Mouse (Mus musculus): ENCODE measurements at regions not wholly inside any gene's neighbourhood (a gene's known extent, or its start where the extent isn't known, plus 50 kb on each side); places are given as distances from the start of the nearest gene placed in this dataset.
A peak's percentile ranks its signal among the peaks of the same experiment; 100 is the strongest.

GRCm38 (mm10) chr4:54282934-54283333 is 457.1 kb downstream of the Tmem38b start:
- peak; percentile 7 for DNase-seq (ENCODE audit: low spot score)

DNA sequence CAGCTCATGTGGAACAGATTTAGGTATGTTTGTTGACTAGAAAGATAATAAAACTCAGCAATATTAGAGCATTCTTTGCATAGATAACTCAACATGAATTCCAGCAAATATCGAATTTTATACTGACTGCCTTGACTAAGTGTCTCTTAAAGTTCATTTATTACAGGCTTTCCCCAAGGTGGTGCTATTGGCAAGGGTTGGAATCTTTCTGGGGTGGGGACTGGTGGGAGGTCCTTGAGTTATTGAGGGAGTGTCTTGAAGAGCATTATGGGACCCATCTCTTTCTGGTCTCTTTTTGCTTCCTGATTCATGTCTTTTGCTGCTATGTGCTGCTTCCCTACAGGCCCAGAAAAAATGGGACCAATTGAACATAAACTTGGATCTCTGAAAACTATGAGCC is 488.0 kb downstream of the Tmem38b start:
- no peak for DNase-seq (ENCODE audit: low spot score)

GRCm38 (mm10) chr4:54324851-54325250 is 499.0 kb downstream of the Tmem38b start:
- DNase-seq (ENCODE audit: low spot score): no peak

GRCm38 (mm10) chr4:54328273-54328672 is 502.4 kb downstream of the Tmem38b start:
- peak; percentile 51 for DNase-seq (ENCODE audit: low spot score)

DNA sequence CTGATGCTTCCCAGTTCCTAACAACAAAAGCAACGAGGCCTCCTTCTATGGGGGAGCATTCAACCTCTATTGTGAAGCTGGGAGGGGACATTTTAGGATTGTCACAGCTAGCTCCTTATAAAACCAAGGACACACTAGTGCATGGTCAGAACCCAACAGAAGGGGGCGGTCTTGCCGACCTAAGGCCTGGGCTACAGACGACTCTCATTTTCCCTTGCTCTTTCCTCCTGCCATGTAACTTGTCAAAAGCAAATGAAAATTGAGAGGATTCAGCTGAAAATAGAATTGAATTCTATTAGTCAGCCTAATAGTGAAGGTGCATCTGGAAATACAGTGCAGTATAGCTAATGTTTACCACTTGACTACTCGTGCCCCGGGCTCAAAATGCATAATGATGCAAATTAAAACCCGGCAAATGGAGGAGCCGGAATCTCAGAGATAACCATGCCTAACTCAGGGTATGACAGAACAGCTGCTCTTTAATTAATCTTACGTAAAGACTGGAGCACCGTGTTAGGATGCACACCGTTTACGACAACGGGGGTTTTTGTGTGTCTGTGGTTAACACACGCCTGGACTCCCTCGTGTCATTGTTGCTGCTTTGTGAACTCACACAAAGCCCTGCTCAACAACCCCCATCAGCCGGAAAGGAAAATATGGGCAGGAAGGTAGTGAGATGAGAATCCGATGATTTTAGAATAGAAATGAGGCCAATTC is 503.0 kb downstream of the Tmem38b start:
- peak; percentile 37 for DNase-seq (ENCODE audit: low spot score)

DNA sequence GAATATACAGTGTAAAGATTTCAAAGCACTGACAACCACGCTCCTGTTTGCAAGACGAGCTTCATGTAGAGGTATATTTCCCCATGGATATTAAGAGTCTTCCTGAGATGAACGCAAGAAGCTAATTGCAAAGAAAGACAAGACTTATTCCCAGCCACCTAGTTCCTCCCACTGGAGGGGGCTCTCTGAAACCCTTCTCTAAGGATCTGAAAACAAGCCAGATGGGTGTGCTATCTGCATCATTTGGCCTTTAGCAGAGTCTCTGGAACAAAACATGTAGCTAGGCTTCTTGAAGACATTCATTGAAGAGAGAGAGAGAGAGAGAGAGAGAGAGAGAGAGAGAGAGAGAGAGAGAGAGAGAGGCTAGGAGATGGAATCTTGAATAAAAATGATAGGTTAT is 504.8 kb downstream of the Tmem38b start:
- DNase-seq (ENCODE audit: low spot score): no peak

GRCm38 (mm10) chr4:54331588-54332211 is 505.9 kb downstream of the Tmem38b start:
- DNase-seq (ENCODE audit: low spot score): no peak

- DNase-seq (ENCODE audit: low spot score): no peak
Measured at GRCm38 (mm10) chr4:54332261-54332660, 506.4 kb downstream of the Tmem38b start.

DNA sequence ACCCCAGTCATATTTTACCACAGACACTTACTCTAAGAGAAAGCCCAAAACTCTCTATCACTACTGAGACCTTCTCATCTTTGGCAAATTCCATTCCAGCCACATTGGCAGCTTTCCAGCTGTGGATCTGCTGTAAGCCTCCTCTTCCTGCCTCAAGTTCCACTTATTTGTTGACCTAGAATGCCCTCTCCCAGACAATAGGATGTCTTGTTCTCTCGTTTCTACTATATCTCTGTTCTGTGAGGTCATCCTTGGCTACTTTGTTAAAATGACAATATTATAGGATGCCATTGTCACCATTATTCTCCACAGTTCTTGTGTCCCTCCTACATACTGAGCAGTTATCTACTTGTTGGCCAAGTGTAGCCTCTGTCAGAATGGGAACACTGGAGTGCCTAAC is 512.7 kb downstream of the Tmem38b start:
- peak; percentile 47 for DNase-seq (ENCODE audit: low spot score)

DNA sequence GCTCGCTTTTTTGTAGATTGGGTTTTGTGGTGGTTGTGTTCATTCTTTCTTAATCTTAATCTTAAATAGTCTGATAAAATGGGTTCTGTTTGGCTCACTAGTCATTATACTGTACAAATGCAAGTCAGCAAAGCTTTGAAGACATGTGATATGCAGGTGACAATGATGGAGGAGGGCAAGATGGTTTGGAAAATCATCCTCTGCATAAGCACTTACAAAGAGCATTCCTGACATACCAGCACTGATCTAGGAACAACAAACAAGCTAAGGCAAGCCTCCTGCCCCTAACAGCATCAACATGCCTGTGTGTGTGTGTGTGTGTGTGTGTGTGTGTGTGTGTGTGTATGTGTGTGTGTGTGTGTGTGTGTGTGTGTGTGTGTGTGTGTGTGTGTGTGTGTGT is 514.3 kb downstream of the Tmem38b start:
- no peak for DNase-seq (ENCODE audit: low spot score)

GRCm38 (mm10) chr4:54353657-54354390 is 528.0 kb downstream of the Tmem38b start:
- DNase-seq (ENCODE audit: low spot score): no peak

DNA sequence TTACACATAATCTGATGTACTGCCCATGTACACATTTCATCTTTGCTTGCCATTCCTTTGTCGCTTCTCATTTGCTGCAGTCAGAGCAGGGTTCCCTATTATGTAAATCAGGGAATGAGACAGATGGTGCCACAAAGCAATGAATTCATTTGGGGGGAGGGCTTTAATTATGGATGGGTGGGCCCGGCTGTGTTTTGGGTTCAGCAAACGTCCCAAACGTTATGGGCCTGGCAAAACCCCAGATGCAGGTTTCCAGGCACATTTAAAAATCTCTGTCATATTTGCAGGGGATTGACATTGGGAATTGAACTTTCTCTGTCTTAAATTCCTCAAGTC is 528.5 kb downstream of the Tmem38b start:
- DNase-seq (ENCODE audit: low spot score): no peak

DNA sequence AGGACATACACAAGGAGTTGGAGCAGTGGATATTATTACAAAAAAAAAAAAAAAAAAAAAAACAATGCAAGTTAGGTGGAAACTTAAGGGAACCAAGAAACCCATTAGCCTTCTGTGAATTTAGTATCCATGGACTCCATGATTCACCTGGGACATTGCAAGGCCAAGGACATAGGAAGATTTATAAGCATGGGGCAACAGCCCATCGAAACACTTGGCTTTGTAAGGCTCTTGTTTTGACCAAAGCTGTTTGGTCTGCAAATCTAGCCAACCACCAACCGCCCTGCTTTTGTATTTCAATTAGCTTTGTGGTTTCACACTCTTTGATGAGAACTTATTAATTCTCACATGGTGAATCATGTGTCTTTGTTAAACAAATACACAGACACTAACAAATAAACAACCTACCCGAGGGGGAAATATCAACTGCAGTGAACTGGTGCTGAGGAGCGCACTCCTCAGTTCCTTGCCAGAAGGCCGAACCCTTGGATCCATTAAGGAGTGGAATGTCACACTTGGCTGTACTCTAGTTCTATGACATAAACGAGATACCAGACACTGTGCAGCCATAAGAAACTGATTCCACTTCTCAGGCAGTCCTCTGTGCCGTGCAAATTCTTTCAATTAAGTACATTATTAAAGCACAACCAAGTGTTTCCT is 529.7 kb downstream of the Tmem38b start:
- DNase-seq (ENCODE audit: low spot score): no peak

- DNase-seq (ENCODE audit: low spot score): no peak
Measured at GRCm38 (mm10) chr4:54356041-54356427, 530.2 kb downstream of the Tmem38b start.

GRCm38 (mm10) chr4:54370909-54371308 is 545.1 kb downstream of the Tmem38b start:
- no peak for DNase-seq (ENCODE audit: low spot score)

DNA sequence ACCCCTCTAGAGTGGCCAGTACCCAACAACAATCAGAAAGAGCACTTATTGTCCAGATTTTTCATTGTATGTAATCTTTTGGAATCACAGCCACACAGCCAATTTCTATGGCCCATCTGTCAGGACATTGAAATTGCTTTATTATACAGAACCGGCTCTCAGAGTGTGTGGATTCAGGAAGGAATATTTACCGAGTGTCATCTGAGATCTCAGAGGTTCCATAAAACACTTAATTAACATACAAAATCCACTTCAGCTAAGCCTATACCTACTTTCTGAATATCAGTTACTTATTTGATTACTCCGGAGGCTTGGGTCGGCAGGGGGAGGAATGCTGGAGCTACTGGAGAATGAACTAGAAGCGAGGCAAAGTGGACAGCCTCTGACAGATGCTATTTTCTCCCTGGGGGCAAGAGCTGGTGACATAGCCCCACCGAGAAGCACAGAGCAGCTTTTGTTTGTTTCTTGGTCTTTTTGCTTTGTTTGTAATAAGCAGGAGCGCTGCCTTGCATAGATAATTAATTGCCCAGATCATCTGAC is 545.6 kb downstream of the Tmem38b start:
- DNase-seq (ENCODE audit: low spot score): peak; percentile 44

GRCm38 (mm10) chr4:54373606-54374005 is 547.8 kb downstream of the Tmem38b start:
- no peak for DNase-seq (ENCODE audit: low spot score)

- DNase-seq (ENCODE audit: low spot score): no peak
Measured at GRCm38 (mm10) chr4:54374457-54374856, 548.6 kb downstream of the Tmem38b start.

GRCm38 (mm10) chr4:54387460-54387859 is 557.4 kb upstream of the Zfp462 start:
- no peak for DNase-seq (ENCODE audit: low spot score)

GRCm38 (mm10) chr4:54391536-54392208 is 553.2 kb upstream of the Zfp462 start:
- DNase-seq (ENCODE audit: low spot score): no peak

- DNase-seq (ENCODE audit: low spot score): no peak
Measured at GRCm38 (mm10) chr4:54406151-54406550, 538.7 kb upstream of the Zfp462 start.

DNA sequence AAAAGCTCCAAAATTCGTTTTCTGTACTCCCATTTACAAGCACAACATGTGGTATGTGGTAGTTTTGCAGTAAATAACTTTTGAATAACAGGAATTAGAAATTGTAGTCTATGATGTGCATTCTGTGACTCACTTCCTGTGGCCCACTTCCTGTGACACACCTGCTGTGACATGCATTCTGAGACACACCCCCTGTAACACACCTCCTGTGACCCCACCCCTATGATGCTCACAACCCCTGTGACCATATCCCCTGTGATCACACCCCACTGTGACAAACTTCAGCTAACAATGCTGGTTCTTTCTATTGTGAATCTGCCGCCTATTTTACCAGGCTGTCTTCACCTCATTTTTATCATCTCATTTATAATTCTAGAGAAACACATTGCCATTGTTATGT is 536.9 kb upstream of the Zfp462 start:
- DNase-seq (ENCODE audit: low spot score): no peak
